Mouse (Mus musculus) frontal cortex, postnatal 25 days (tissue): ENCODE measurements around the gene BC025920.

Experiments used
- DNase-seq, 2 experiments: peaks; one replicate each; pipeline ENCODE4 v3.0.0; 2022; ENCODE audit warnings: low spot score in 2 of 2

The BC025920 gene

GRCm38 (mm10) chr10:81605974-81606751, at the start of gene BC025920:
BC025920 (plus strand) TSS chr10:81606270.
- peak; percentile 80 to 88 for DNase-seq

GRCm38 (mm10) chr10:81556282-81556681, 49.8 kb upstream of the BC025920 start:
- no peak for DNase-seq

- no peak for DNase-seq
Observed at GRCm38 (mm10) chr10:81557491-81557890, 48.6 kb upstream of the BC025920 start.

- DNase-seq = peak; percentile 50 to 56
Observed at GRCm38 (mm10) chr10:81559163-81559626, 46.9 kb upstream of the BC025920 start, which contains the start of gene Aes. Aes (plus strand) TSS chr10:81559488.

- DNase-seq = peak; percentile 49 to 56
Observed at GRCm38 (mm10) chr10:81559627-81560539, 46.2 kb upstream of the BC025920 start.

GRCm38 (mm10) chr10:81560719-81561459, 45.2 kb upstream of the BC025920 start:
- no peak for DNase-seq

- no peak for DNase-seq
Observed at GRCm38 (mm10) chr10:81562411-81562810, 43.7 kb upstream of the BC025920 start.

- no peak for DNase-seq
Observed at GRCm38 (mm10) chr10:81563481-81563880, 42.6 kb upstream of the BC025920 start.

- no peak for DNase-seq
Observed at GRCm38 (mm10) chr10:81564216-81564615, 41.9 kb upstream of the BC025920 start.

GRCm38 (mm10) chr10:81564734-81565133, 41.3 kb upstream of the BC025920 start:
- DNase-seq = no peak

GRCm38 (mm10) chr10:81565257-81566228, 40.5 kb upstream of the BC025920 start:
- no peak for DNase-seq

- DNase-seq = no peak
Observed at GRCm38 (mm10) chr10:81568381-81569191, 37.5 kb upstream of the BC025920 start.

GRCm38 (mm10) chr10:81569507-81570237, 36.4 kb upstream of the BC025920 start:
- no peak for DNase-seq

- no peak for DNase-seq
Observed at GRCm38 (mm10) chr10:81570238-81570800, 35.8 kb upstream of the BC025920 start.

GRCm38 (mm10) chr10:81570831-81571500, 35.1 kb upstream of the BC025920 start:
- peak; percentile 85 to 93 for DNase-seq

GRCm38 (mm10) chr10:81571501-81571876, 34.6 kb upstream of the BC025920 start:
- peak; percentile 98 to 99 for DNase-seq

- DNase-seq = no peak
Observed at GRCm38 (mm10) chr10:81572133-81572671, 33.9 kb upstream of the BC025920 start.

- no peak for DNase-seq
Observed at GRCm38 (mm10) chr10:81572975-81573374, 33.1 kb upstream of the BC025920 start.
